Mouse (Mus musculus): ENCODE measurements around the gene Rdh8. TPM values are rescaled to one million over a fixed set of nuclear protein-coding genes. Genes with fewer than 3 reads are reported as not detected.

Rdh8 gene
- polyA plus RNA-seq, 1 experiment from 2014 or later, result not detected

GRCm38 (mm10) chr9:20872991-20873390, 54.7 kb downstream of the Rdh8 start:
- no peaks in the 10 kb centered on the region for H3K36me3 ChIP-seq (ENCODE audit: control insufficient read depth, insufficient read depth, low read length)
- H3K9me3 ChIP-seq (ENCODE audit: control insufficient read depth, low read length), result no peaks in the 10 kb centered on the region
- H3K4me1 ChIP-seq (ENCODE audit: control insufficient read depth, insufficient read depth, low read length), result 0 out of 2 replicates have a peak, but pooled peaks cover 3% of the 10 kb centered on the region
- ATAC-seq (ENCODE audit: low FRiP score, low TSS enrichment), result no peak
- no peak overlapping the region for H3K4me3 ChIP-seq (ENCODE audit: low read length)
- H3K9ac ChIP-seq (ENCODE audit: low read depth, low read length), result no peak overlapping the region
- H3K27me3 ChIP-seq (ENCODE audit: control insufficient read depth, insufficient read depth, low read length), result peaks cover 25% of the 10 kb centered on the region
- no peak overlapping the region for H3K4me2 ChIP-seq (replicated peaks; ENCODE audit: low read depth, low read length)
- 85% methylated on average over 10 of the region's 10 CpGs for WGBS
- no peak overlapping the region for H3K27ac ChIP-seq (ENCODE audit: low read depth, low read length)

GRCm38 (mm10) chr9:20873521-20873920, 55.2 kb downstream of the Rdh8 start:
- no peak overlapping the region for H3K27ac ChIP-seq (ENCODE audit: low read depth, low read length)
- no peak overlapping the region for H3K4me2 ChIP-seq (replicated peaks; ENCODE audit: low read depth, low read length)
- H3K27me3 ChIP-seq (ENCODE audit: control insufficient read depth, insufficient read depth, low read length), result peaks cover 20% of the 10 kb centered on the region
- H3K9ac ChIP-seq (ENCODE audit: low read depth, low read length), result no peak overlapping the region
- H3K36me3 ChIP-seq (ENCODE audit: control insufficient read depth, insufficient read depth, low read length), result no peaks in the 10 kb centered on the region
- H3K4me1 ChIP-seq (ENCODE audit: control insufficient read depth, insufficient read depth, low read length), result 0 out of 2 replicates have a peak, but pooled peaks cover under 1% of the 10 kb centered on the region
- no peak for ATAC-seq (ENCODE audit: low FRiP score, low TSS enrichment)
- 85% methylated on average over 12 of the region's 12 CpGs for WGBS
- H3K4me3 ChIP-seq (ENCODE audit: low read length), result no peak overlapping the region
- no peaks in the 10 kb centered on the region for H3K9me3 ChIP-seq (ENCODE audit: control insufficient read depth, low read length)

DNA sequence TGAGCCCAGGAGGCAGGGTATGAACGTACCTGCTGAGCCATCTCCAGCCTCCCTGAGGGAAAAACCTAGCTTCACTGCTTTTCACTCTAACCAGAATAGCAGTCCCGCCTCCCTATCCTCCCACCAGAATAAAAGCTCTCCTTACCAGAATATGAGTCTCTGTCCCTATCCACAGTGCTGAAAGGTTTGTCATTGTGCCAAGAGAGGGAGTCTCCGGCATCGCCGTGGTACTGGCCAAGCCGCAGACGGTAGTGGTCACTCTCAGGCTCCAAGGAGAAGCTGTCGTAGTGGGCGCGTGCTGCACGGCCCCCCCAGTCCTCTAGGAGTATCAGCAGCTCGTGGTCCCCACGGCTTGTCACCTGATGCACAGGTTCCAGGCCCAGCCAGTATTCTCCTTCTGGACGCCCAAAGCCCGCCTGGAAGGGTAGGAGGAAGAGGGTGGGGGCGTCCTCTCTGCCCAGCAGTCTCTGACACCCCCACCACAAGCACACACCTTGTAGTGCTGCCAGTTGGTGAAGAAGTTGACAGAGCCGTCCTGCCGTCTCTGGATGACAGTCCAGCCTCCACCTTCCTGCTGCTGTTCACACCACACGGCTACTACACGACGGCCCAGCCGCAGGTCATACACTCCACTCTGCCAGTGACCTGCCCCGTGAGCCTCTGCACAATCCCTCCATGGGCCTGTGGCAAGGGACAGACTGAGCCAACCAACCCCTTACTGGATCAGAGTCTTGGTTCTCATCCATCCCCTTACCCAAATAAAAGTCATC, 56.9 kb downstream of the Rdh8 start:
- no peak for ATAC-seq (ENCODE audit: low FRiP score, low TSS enrichment)
- peaks cover 4% of the 10 kb centered on the region for H3K27me3 ChIP-seq (ENCODE audit: control insufficient read depth, insufficient read depth, low read length)
- H3K36me3 ChIP-seq (ENCODE audit: control insufficient read depth, insufficient read depth, low read length), result no peaks in the 10 kb centered on the region
- H3K9me3 ChIP-seq (ENCODE audit: control insufficient read depth, low read length), result no peaks in the 10 kb centered on the region
- WGBS, result 64% methylated on average over 23 of the region's 23 CpGs
- H3K27ac ChIP-seq (ENCODE audit: low read depth, low read length), result no peak overlapping the region
- H3K4me1 ChIP-seq (ENCODE audit: control insufficient read depth, insufficient read depth, low read length), result no peaks in the 10 kb centered on the region
- no peak overlapping the region for H3K4me2 ChIP-seq (replicated peaks; ENCODE audit: low read depth, low read length)
- H3K9ac ChIP-seq (ENCODE audit: low read depth, low read length), result no peak overlapping the region
- H3K4me3 ChIP-seq (ENCODE audit: low read length), result no peak overlapping the region

Other genes with a start within 250 kb of the Rdh8 start
- 18.1 and 23.0 TPM in 2 replicates for gene Zfp846, start 237.2 kb upstream of the Rdh8 start, polyA plus RNA-seq (2014; fragmentation: Nextera tagmentation; extraction: Ambion mirVana)
- gene Ubl5, start 175.6 kb upstream of the Rdh8 start, polyA plus RNA-seq (2014; fragmentation: Nextera tagmentation; extraction: Ambion mirVana), result 375 and 531 TPM in 2 replicates
- gene Fbxl12, start 173.7 kb upstream of the Rdh8 start, polyA plus RNA-seq (2014; fragmentation: Nextera tagmentation; extraction: Ambion mirVana), result 14.6 and 16.8 TPM in 2 replicates
- 57.9 and 70.0 TPM in 2 replicates for gene Pin1, start 166.4 kb upstream of the Rdh8 start, polyA plus RNA-seq (2014; fragmentation: Nextera tagmentation; extraction: Ambion mirVana)
- gene Olfm2, start 72.2 kb upstream of the Rdh8 start, polyA plus RNA-seq (2014; fragmentation: Nextera tagmentation; extraction: Ambion mirVana), result 4.1 and 5.1 TPM in 2 replicates
- gene Col5a3, start 3.4 kb upstream of the Rdh8 start, polyA plus RNA-seq (2014; fragmentation: Nextera tagmentation; extraction: Ambion mirVana), result 0.73 and 0.77 TPM in 2 replicates
- gene A230050P20Rik, start 50.1 kb downstream of the Rdh8 start, polyA plus RNA-seq (2014; fragmentation: Nextera tagmentation; extraction: Ambion mirVana), result 6.1 and 7.8 TPM in 2 replicates
- gene Angptl6, start 61.2 kb downstream of the Rdh8 start, polyA plus RNA-seq (2014; fragmentation: Nextera tagmentation; extraction: Ambion mirVana), result 2.0 and 2.2 TPM in 2 replicates
- 82.3 and 90.0 TPM in 2 replicates for gene Ppan, start 69.7 kb downstream of the Rdh8 start, polyA plus RNA-seq (2014; fragmentation: Nextera tagmentation; extraction: Ambion mirVana)
- gene Eif3g, start 80.1 kb downstream of the Rdh8 start, polyA plus RNA-seq (2014; fragmentation: Nextera tagmentation; extraction: Ambion mirVana), result 327 and 329 TPM in 2 replicates
- gene Dnmt1, start 141.4 kb downstream of the Rdh8 start, polyA plus RNA-seq (2014; fragmentation: Nextera tagmentation; extraction: Ambion mirVana), result 71.8 and 87.1 TPM in 2 replicates
- 26.7 and 36.1 TPM in 2 replicates for gene S1pr2, start 158.3 kb downstream of the Rdh8 start, polyA plus RNA-seq (2014; fragmentation: Nextera tagmentation; extraction: Ambion mirVana)
- 145 and 146 TPM in 2 replicates for gene Mrpl4, start 184.2 kb downstream of the Rdh8 start, polyA plus RNA-seq (2014; fragmentation: Nextera tagmentation; extraction: Ambion mirVana)
- 7.1 and 10.3 TPM in 2 replicates for gene Icam1, start 197.5 kb downstream of the Rdh8 start, polyA plus RNA-seq (2014; fragmentation: Nextera tagmentation; extraction: Ambion mirVana)
- gene Icam4, start 210.9 kb downstream of the Rdh8 start, polyA plus RNA-seq (2014; fragmentation: Nextera tagmentation; extraction: Ambion mirVana), result 0.45 and 0.49 TPM in 2 replicates
- 0.20 TPM in 1 of 2 replicates, not detected in the other for gene Icam5, start 213.6 kb downstream of the Rdh8 start, polyA plus RNA-seq (2014; fragmentation: Nextera tagmentation; extraction: Ambion mirVana)
- 2.1 TPM in 1 of 2 replicates, not detected in the other for gene Zglp1, start 248.6 kb downstream of the Rdh8 start, polyA plus RNA-seq (2014; fragmentation: Nextera tagmentation; extraction: Ambion mirVana)

All from kidney, embryonic 14.5 days (tissue).